Mouse (Mus musculus): ENCODE results near the gene Senp8. TPM values are rescaled to one million over a fixed set of nuclear protein-coding genes. Genes with fewer than 3 reads are reported as not detected.
"Not testable (repeated sequence)": the region's sequence is repeated elsewhere in the genome, so short reads cannot be mapped to it uniquely, and the experiment has no call there.

Senp8 gene
- 5.3 and 7.9 TPM in 2 replicates for polyA plus RNA-seq (2012; ENCODE audit: insufficient read depth, insufficient read length, missing spikeins)

DNA sequence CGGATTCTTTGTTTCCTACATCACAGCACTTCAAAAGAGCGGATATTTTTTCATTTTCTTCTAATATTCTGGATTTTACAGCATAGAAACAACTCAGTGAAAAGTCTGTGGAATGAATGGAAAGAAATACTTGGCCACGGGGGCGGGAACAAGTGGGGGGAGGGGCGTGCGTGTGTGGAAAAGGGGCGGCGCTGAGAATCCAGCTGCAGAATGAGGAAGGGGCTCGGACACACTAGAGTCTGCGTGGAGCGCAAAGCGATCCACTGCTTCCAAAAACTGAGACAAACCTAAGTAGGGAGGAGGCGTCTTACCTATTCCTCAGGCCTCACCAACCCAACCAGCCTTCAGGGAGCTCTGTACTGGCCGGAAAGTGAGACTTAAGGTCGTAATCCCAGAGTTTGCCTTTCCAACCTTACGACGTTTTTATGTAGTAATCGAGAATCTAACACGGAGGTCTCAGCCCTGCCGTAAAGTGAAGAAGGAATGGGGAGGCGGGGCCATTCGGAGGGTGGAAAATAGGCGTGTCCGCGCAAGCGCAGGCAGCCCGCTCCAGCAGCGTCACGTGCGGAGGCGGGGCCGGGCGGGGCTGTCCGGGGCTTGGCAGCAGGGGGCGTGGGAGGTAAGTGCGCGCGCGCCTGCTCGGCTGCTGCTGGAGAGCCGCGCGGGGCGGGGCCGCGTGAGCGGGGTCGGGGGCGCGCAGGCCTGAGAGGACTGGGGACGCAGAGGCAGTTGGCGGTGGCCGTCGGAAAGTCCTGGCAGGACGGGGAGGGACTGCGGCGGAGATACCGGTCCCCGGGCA lies at the start of gene Senp8, which contains the start of gene Myo9a:
Gene Senp8 (minus strand): TSS at position 444 of the 799 bp plus-strand sequence.
Gene Myo9a (plus strand): TSS at position 630 of the 799 bp plus-strand sequence.
- peak within 1 kb of the TSS; percentile 99 for H3K4me3 ChIP-seq (ENCODE audit: insufficient read depth, low read depth, low read length)
- peaks cover 2% of the 10 kb centered on the region; the same call in 1 of the 2 replicates for H3K4me1 ChIP-seq (ENCODE audit: control insufficient read depth, insufficient read depth, insufficient read length, low read length)
- H3K27ac ChIP-seq (replicated peaks; ENCODE audit: low read depth, low read length): peak within 1 kb of the TSS; percentile 96

DNA sequence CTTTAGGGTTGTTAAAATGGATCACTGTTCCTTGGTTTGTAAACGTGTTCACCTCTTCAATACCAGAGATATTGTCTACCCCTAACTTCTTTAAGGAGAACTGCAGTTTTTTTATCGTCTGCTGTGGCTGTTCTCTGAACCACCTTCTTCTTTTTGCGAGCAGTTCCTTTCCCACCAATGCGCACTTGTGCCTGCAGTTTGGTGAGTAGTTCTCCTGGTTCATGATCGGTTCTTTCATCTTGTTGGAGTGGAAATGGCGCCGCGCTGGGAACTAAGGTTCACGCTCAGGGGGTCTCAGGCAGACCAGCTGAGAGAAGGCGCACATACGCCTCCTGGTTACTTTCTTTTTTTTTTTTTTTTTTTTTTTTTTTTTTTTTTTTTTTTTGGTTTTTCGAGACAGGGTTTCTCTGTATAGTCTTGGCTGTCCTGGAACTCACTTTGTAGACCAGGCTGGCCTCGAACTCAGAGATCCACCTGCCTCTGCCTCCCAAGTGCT lies 16.5 kb upstream of the Senp8 start:
- not testable (repeated sequence) for H3K4me3 ChIP-seq (ENCODE audit: insufficient read depth, low read depth, low read length); H3K4me1 ChIP-seq (ENCODE audit: control insufficient read depth, insufficient read depth, insufficient read length, low read length); H3K27ac ChIP-seq (replicated peaks; ENCODE audit: low read depth, low read length)

DNA sequence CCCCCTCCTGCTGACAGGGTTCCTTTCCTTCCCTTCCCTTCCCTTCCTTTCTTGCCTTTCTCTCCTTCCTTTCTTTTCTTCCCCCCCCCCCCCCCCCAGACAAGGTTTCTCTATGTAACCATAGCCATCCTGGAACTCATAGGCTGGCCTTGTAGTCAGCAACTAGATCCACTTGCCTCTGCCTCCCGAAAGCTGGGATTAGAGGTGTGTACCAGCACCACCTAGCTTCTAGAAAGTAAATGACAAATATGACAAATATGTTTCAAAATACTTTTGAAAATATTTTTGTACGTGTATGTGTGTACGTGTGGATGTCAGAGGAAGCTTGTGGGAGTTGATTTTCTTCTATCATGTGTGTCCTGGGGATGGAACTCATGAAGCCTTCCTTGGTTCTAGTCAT lies 10.0 kb upstream of the Senp8 start:
- Histone ChIP-seq H3K4me1 (ENCODE audit: control insufficient read depth, insufficient read depth, insufficient read length, low read length) (no peaks in the 10 kb centered on the region), H3K4me3 (ENCODE audit: insufficient read depth, low read depth, low read length) (no peak overlapping the region), H3K27ac (replicated peaks; ENCODE audit: low read depth, low read length) (no peak overlapping the region)

DNA sequence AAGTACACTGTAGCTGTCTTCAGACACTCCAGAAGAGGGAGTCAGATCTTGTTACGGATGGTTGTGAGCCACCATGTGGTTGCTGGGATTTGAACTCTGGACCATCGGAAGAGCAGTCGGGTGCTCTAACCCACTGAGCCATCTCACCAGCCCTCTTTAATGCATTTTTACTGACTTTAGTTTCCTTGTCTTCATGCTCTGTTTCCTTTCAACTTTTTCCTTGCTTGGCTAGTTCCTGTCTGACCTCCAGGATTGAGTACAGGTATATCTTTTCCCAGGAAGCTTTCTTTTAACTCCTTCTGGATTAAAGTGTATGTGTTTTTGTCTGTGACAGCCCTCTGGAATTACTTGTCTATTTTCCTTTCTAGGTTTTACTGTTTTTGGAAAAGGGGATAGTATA lies 6.5 kb upstream of the Senp8 start:
- H3K4me3 ChIP-seq (ENCODE audit: insufficient read depth, low read depth, low read length); H3K27ac ChIP-seq (replicated peaks; ENCODE audit: low read depth, low read length); H3K4me1 ChIP-seq (ENCODE audit: control insufficient read depth, insufficient read depth, insufficient read length, low read length): not testable (repeated sequence)

DNA sequence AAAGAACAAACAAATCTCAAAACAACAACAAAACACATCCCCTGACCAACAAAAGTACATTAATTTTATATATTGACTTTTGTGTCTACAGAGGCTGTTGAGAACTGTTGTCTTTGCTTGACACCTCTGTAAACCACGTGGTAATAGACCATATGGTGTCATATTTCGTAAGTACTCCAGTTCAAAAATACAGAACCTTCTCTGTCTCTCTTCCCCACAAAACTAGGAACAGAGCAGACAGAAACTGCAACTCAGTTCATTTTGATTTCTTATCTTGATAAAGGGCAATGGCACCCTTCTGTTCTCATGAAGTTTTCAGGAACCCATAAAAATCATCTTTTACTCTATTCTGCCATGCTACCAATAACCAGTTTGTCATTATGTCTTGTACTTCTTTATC lies 4.7 kb upstream of the Senp8 start:
- H3K4me1 ChIP-seq (ENCODE audit: control insufficient read depth, insufficient read depth, insufficient read length, low read length): peaks cover 2% of the 10 kb centered on the region; the same call in 1 of the 2 replicates
- H3K4me3 ChIP-seq (ENCODE audit: insufficient read depth, low read depth, low read length): no peak overlapping the region
- H3K27ac ChIP-seq (replicated peaks; ENCODE audit: low read depth, low read length): no peak overlapping the region

DNA sequence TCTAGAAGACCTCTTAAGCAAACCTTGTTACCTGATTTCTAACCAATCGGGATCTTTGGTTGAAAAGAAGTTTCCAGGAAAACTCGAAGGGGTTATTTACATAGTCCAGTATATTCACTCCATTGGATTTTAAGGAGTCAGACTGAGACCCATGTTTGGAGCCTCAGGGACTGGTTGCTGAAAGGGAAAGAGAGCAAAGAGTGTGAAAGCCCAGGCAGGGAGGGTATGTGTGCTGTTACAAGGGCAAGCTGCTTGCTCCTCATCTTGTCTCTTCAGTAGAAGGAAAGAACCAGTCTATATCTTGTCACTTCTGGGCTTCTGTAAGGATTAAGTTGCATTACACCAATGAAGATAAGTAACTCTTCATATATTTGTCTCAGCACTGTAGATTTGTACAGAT lies 1.5 kb upstream of the Senp8 start:
- peak overlapping the region; percentile 18; the same call in 1 of the 2 replicates for H3K27ac ChIP-seq (replicated peaks; ENCODE audit: low read depth, low read length)
- peaks cover 2% of the 10 kb centered on the region; the same call in 1 of the 2 replicates for H3K4me1 ChIP-seq (ENCODE audit: control insufficient read depth, insufficient read depth, insufficient read length, low read length)
- H3K4me3 ChIP-seq (ENCODE audit: insufficient read depth, low read depth, low read length): peak overlapping the region; percentile 48

DNA sequence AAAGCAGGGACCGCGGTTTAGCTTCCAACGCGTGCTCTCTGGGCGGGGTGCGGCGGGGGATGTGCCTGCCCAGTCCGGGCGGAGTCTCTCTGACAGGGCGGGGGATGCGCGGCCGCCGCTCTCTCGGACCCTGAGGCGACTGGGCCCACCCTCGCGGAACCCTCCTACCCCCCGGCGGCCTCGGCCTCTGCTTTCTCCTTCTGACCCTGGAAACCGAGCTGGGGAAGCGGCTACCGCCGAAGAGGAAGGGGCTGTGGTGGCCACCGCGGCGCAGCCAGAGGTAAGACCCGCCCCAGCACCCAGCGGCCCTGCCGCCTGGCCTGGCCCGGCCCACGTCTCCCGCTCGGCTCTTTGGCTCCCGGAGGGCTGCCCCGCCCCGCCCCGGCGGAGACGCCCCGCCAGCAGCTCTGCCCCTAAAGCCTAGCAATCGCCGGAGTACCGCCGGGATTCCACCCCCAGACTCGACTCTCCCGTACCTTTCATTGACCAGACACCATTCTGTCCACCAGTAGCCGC lies 614 bp upstream of the Senp8 start:
- Histone ChIP-seq H3K4me1 (ENCODE audit: control insufficient read depth, insufficient read depth, insufficient read length, low read length) (peaks cover 2% of the 10 kb centered on the region; the same call in 1 of the 2 replicates), H3K4me3 (ENCODE audit: insufficient read depth, low read depth, low read length) (peak overlapping the region; percentile 99), H3K27ac (replicated peaks; ENCODE audit: low read depth, low read length) (peak overlapping the region; percentile 91)

DNA sequence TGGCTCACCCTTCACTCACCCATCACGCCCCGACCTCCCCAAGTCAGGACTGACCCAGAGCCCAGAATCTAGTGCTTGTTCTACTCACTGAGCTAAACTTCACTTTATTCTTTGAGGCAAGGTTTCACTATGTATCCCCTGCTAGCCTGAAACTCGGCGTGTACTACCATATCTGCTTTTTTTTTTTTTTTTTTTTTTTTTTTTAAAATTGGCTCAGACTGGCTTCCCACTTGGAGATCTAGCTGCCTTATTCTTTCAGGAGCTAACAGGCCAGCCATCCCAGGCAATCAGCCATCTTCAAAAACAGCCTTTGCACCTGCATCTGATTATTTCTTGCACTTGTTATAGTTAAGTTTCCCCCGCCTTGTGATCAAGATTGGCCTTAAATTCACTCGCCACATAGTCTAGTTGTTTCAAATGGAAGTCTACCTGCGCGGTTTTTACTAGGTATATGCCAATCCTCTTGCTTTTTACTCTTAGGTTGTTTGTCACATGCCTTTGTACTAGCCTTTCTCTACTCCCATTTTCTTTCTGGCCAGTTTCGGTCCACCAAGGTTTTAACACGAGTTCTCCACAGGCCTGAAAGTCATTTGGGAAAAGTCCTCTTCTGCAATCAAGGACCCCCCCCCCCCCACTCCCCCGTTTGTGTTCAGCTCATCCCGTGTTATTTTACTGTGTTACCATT lies 787 bp downstream of the Senp8 start:
- Histone ChIP-seq H3K27ac (replicated peaks; ENCODE audit: low read depth, low read length) (no peak overlapping the region), H3K4me3 (ENCODE audit: insufficient read depth, low read depth, low read length) (peak overlapping the region; percentile 25; the same call in 1 of the 2 replicates), H3K4me1 (ENCODE audit: control insufficient read depth, insufficient read depth, insufficient read length, low read length) (peaks cover 2% of the 10 kb centered on the region; the same call in 1 of the 2 replicates)

DNA sequence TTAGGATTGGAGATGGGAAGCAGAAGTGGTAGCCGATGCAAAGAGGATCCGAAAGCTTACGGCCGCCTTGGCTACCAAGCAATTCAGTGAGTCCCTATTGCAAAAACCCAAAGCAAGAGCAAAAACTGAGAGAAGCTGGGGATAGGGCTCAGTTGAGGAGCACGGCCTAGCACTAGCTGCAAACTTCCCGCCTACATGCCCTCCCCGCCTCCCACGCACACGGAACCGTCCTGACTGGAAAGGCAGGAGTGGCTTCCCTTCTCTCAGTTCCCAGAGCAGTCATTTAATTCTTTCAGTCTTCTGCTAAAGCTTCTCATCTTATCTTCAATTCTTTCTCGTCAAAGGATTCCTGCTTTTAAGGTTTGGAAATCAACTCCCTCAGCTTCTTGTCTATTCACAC lies 1.5 kb downstream of the Senp8 start:
- H3K4me3 ChIP-seq (ENCODE audit: insufficient read depth, low read depth, low read length): no peak overlapping the region
- peaks cover 2% of the 10 kb centered on the region; the same call in 1 of the 2 replicates for H3K4me1 ChIP-seq (ENCODE audit: control insufficient read depth, insufficient read depth, insufficient read length, low read length)

DNA sequence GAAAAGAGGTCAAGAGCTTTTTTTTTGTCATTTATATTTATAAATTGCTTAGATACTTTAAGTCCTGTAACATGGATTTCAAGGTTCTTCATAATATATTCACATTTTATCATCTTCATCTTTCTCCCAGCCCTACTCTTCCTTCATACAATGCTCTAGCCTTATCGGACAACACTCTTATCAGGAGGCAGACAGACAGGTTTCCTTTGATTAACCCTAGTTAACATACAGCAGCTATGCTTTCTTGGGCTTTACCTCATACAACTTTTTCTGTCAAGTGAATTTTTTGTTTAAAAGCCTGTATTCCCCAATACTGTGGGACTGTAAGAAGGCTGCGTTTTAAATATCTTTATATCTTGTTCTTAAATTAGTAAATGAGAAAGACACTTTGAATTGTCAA lies 2.1 kb downstream of the Senp8 start:
- H3K4me3 ChIP-seq (ENCODE audit: insufficient read depth, low read depth, low read length): no peak overlapping the region
- H3K4me1 ChIP-seq (ENCODE audit: control insufficient read depth, insufficient read depth, insufficient read length, low read length): peaks cover 2% of the 10 kb centered on the region; the same call in 1 of the 2 replicates
- H3K27ac ChIP-seq (replicated peaks; ENCODE audit: low read depth, low read length): no peak overlapping the region

More for the DNA sequence above, 1.5 kb downstream of the Senp8 start:
- H3K27ac ChIP-seq (replicated peaks; ENCODE audit: low read depth, low read length): no peak overlapping the region

DNA sequence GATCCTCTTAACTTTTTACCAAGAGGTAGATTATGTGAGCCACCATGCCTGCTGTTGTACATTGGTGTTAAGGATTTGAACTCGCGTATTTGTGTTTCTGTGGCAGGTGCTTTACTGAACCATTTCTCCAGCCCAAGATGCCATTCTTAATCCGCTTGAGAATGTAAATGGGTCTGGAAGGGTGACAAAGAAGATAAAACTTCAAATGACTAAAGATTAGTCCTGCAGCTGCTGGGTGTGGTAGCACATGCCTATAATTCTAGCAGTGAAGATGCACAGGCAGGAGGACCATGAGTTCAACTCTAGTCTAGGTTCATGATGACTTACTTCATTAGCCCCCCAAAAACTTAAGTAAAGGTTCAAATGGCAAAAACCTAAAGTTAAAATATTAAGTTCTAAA lies 6.6 kb downstream of the Senp8 start:
- Histone ChIP-seq H3K27ac (replicated peaks; ENCODE audit: low read depth, low read length) (no peak overlapping the region), H3K4me1 (ENCODE audit: control insufficient read depth, insufficient read depth, insufficient read length, low read length) (no peaks in the 10 kb centered on the region), H3K4me3 (ENCODE audit: insufficient read depth, low read depth, low read length) (no peak overlapping the region)

DNA sequence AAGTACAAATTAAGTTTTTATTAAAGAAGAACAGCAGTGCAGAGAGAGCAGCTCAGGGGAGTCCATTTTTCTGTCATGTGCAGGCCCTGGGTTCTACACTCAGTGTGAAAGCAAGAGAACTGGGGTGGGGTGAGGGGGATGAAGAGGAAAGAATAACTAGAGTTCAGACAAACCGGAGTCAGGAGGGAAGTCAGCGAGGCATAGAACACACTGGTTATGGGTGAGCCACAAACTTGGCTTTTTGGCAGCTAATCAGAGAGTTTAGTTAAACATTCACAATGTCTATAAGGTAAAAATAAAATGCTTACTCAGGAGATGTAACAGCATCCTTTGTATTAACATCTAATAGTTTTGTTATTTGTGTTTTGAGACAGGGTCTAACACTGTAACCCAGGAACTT lies 9.9 kb downstream of the Senp8 start:
- H3K27ac ChIP-seq (replicated peaks; ENCODE audit: low read depth, low read length): no peak overlapping the region
- H3K4me3 ChIP-seq (ENCODE audit: insufficient read depth, low read depth, low read length): no peak overlapping the region
- H3K4me1 ChIP-seq (ENCODE audit: control insufficient read depth, insufficient read depth, insufficient read length, low read length): no peaks in the 10 kb centered on the region

DNA sequence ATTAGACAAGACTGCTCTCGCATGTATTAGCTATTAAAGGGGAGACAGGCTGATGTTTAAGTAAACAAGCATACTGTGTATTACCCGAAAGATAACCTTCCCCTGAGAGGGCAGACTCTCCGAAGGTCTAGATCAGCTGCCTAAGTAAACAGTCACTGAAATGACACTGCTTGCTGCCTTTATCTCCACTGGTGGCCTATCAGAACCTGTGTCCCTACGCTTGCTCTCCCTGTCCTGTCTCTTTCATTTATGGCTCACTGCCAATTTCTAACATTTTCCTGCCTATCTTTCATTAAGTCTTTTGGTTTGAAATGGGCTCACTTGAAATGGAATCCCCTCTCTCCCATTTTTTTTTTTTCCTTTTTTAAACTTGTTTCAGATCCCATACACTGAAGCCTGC lies 15.1 kb downstream of the Senp8 start:
- H3K4me3 ChIP-seq (ENCODE audit: insufficient read depth, low read depth, low read length): no peak overlapping the region
- H3K27ac ChIP-seq (replicated peaks; ENCODE audit: low read depth, low read length): no peak overlapping the region
- no peaks in the 10 kb centered on the region; the same call in 1 of the 2 replicates for H3K4me1 ChIP-seq (ENCODE audit: control insufficient read depth, insufficient read depth, insufficient read length, low read length)

DNA sequence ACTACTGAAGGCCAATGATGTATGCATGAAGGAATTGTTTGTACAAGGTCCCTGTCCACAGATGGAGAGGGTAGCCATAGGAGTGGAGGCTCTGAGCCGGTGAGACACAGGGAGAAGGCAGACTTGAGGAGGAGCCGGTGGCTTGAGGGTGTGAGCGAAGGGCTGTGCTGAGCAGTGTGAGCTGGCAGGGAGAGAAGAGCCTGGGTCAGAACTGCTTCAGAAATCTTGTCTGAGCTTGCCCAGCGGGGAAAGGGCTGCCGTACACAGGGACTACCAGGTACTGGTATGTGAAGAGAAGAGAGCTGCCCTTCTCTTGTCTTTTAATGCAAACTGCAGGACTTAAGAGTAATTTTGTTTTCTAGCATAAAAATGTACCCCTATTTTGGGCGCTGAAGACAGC lies 17.4 kb downstream of the Senp8 start:
- Histone ChIP-seq H3K4me3 (ENCODE audit: insufficient read depth, low read depth, low read length) (no peak overlapping the region), H3K4me1 (ENCODE audit: control insufficient read depth, insufficient read depth, insufficient read length, low read length) (peaks cover 2% of the 10 kb centered on the region), H3K27ac (replicated peaks; ENCODE audit: low read depth, low read length) (no peak overlapping the region)

DNA sequence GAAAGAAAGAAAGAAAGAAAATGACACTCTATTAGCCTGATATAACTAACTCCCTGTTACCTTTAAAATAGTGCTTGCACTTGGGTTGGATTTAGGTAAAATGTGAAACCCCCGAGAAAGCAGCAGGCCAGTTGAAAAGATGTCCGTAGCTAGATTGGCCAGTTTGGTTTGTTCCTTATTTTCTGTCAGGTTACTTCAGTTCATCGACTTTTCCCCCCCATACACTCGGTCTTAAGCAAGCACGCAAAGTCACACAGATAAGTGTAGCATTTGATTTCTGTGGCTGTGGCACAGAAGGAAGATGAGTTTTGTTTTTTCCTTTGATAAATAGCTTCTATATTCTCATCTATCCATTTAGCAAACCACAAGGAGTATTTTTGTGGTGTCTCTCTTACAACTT lies 19.4 kb downstream of the Senp8 start:
- Histone ChIP-seq H3K27ac (replicated peaks; ENCODE audit: low read depth, low read length) (no peak overlapping the region), H3K4me1 (ENCODE audit: control insufficient read depth, insufficient read depth, insufficient read length, low read length) (peaks cover 4% of the 10 kb centered on the region), H3K4me3 (ENCODE audit: insufficient read depth, low read depth, low read length) (no peak overlapping the region)
